Mouse (Mus musculus): Measurements from ENCODE around the gene Gm20479. TPM values are rescaled to one million over a fixed set of nuclear protein-coding genes. Genes with fewer than 3 reads are reported as not detected.

Gene Gm20479
- not detected for polyA plus RNA-seq (2012; fragmentation: generic; extraction: Trizol)

DNA sequence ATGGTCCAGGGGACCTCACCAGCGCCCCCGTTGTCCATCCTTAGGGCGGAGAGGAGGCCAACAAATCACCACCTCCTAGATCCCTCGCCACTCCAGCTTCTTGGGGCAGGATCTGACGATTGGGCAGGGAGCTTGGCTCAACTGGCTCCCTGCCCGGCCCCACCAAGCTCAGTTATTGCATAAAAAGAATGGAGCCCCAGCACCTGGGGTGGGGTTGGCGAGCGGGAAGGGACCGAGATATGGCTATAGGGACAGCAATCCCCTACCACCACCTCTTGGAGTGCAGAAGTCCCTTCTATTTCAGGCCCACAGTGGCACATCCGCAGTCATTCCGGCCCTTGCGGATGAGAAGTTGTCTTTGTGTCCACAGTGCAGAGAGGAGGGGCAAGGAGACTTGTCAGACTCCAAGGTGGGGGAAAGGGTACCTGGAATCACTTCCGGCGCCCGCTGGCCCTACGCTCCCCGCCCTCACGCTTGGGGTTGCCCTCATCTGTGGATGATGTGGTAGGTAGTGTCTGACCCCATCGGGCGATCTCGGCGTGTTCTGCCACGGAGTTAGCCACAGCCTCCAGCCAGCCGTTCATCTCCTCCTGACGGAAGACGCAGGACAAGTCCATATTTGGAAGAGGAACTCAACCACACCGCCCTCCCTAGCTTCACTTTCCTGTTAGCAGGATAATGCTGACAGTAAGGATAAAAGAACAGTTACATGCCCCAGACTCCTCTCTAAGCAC, at the start of gene Gm20479:
Gene Gm20479, minus strand, starts transcription at position 559 of the 734 bp plus-strand sequence.

DNA sequence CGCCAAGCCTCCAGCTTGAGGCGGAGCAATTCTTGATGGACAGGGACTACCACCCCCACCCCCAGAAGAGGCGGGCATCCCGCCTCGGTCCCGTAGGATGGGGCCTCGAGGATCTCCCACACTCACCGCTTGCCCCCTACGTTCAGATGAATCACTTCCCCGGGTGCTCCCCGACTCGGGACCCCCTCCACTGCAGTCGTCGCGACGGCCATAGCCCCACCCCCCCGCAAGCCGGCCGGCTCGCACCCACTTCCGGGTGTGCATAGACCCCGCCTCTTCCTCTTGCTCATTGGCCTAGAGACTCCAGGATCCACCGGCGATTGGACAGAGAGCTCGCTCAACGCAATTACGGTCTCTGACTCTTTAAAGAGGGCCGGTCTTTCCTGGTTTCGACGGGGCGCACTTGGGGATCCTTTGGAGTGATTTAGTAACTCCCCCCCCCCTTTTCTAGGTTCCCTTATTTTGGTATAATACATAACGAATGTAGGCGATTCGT, 1.4 kb downstream of the Gm20479 start, which contains the start of gene Shkbp1:
Gene Shkbp1, minus strand, starts transcription at position 275 of the 496 bp plus-strand sequence.

DNA sequence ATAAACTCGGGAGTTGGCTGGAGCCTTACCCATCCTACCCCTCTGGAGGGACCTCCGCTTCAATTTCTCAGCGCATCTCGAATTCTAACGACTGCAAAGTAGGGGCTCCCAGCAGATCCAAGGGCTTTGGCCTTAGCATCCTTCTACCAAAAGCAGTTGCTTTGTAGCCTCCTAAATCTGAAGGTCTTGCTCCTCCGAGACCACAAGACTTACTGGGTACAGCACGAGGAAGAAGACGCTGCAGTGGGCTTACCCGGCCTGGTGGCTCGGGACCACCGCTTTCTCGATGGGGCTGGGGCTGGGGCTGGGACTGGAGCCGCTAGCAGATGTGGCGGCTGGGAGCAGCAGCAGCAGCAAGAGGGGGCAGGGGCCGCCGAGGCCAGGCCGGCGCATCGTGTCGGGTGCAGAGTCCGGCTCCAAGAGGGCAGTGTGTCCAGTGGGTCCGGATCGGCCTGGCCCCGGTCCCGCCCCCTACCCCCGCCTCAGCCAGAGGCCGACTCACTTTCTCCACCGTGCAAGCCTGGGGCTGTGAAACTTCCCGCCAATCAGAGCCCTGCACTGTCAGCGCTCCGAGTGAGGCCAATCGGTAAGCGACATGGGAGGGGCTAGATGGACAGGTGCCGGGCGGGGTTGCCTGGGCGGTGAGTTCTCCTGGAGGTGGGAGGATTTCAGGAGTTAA, 19.9 kb downstream of the Gm20479 start, which contains the start of gene Ltbp4:
Gene Ltbp4, minus strand, starts transcription at position 518 of the 679 bp plus-strand sequence.

Other genes with a start within 250 kb of the Gm20479 start
- 1 to 10 TPM in 1 of 2 experiments, not detected in 1; 1.8 TPM for gene Cyp2f2, start 237.5 kb downstream of the Gm20479 start, polyA plus RNA-seq (2012; fragmentation: generic; extraction: Trizol)
- gene Cyp2t4, start 203.7 kb downstream of the Gm20479 start, polyA plus RNA-seq (2012; fragmentation: generic; extraction: Trizol), result under 1 TPM; 0.01 to 0.05 TPM
- 10 to 100 TPM; 77.1 to 78.6 TPM for gene Egln2, start 190.6 kb downstream of the Gm20479 start, polyA plus RNA-seq (2012; fragmentation: generic; extraction: Trizol)
- gene Rab4b, start 178.5 kb downstream of the Gm20479 start, polyA plus RNA-seq (2012; fragmentation: generic; extraction: Trizol), result 10 to 100 TPM; 68.8 to 81.2 TPM
- under 1 TPM in 1 of 2 experiments, not detected in 1; 0.04 TPM for gene Gm21983, start 176.3 kb downstream of the Gm20479 start, polyA plus RNA-seq (2012; fragmentation: generic; extraction: Trizol)
- 1 to 10 TPM in 1 of 2 experiments, under 1 TPM in 1; 0.11 to 1.2 TPM for gene Mia, start 176.3 kb downstream of the Gm20479 start, polyA plus RNA-seq (2012; fragmentation: generic; extraction: Trizol)
- 1 to 10 TPM; 2.5 to 4.6 TPM for gene BC024978, start 161.6 kb downstream of the Gm20479 start, polyA plus RNA-seq (2012; fragmentation: generic; extraction: Trizol)
- 100 to 1,000 TPM; 218 to 321 TPM for gene Snrpa, start 161.1 kb downstream of the Gm20479 start, polyA plus RNA-seq (2012; fragmentation: generic; extraction: Trizol)
- gene Itpkc, start 128.8 kb downstream of the Gm20479 start, polyA plus RNA-seq (2012; fragmentation: generic; extraction: Trizol), result 1 to 10 TPM; 2.4 to 7.4 TPM
- gene Coq8b, start 124.4 kb downstream of the Gm20479 start, polyA plus RNA-seq (2012; fragmentation: generic; extraction: Trizol), result 10 to 100 TPM; 14.4 to 20.7 TPM
- 10 to 100 TPM in 1 of 2 experiments, 1 to 10 TPM in 1; 6.9 to 33.6 TPM for gene Numbl, start 99.0 kb downstream of the Gm20479 start, polyA plus RNA-seq (2012; fragmentation: generic; extraction: Trizol)
- 10 to 100 TPM in 1 of 2 experiments, under 1 TPM in 1; 0.42 to 10.0 TPM for gene Ltbp4, start 19.7 kb downstream of the Gm20479 start, polyA plus RNA-seq (2012; fragmentation: generic; extraction: Trizol)
- 10 to 100 TPM; 23.0 to 28.8 TPM for gene Shkbp1, start 1.4 kb downstream of the Gm20479 start, polyA plus RNA-seq (2012; fragmentation: generic; extraction: Trizol)
- gene Sptbn4, start 90.3 kb upstream of the Gm20479 start, polyA plus RNA-seq (2012; fragmentation: generic; extraction: Trizol), result under 1 TPM; 0.14 to 0.55 TPM
- gene Blvrb, start 90.6 kb upstream of the Gm20479 start, polyA plus RNA-seq (2012; fragmentation: generic; extraction: Trizol), result 100 to 1,000 TPM in 1 of 2 experiments, 10 to 100 TPM in 1; 86.0 to 169 TPM
- gene Sertad3, start 116.3 kb upstream of the Gm20479 start, polyA plus RNA-seq (2012; fragmentation: generic; extraction: Trizol), result 10 to 100 TPM; 10.3 to 28.6 TPM
- gene Sertad1, start 129.5 kb upstream of the Gm20479 start, polyA plus RNA-seq (2012; fragmentation: generic; extraction: Trizol), result 10 to 100 TPM; 78.0 to 83.1 TPM
- 1 to 10 TPM; 1.3 to 6.9 TPM for gene Prx, start 141.9 kb upstream of the Gm20479 start, polyA plus RNA-seq (2012; fragmentation: generic; extraction: Trizol)
- 1 to 10 TPM in 1 of 2 experiments, under 1 TPM in 1; 0.06 to 2.7 TPM for gene Hipk4, start 165.8 kb upstream of the Gm20479 start, polyA plus RNA-seq (2012; fragmentation: generic; extraction: Trizol)
- 100 to 1,000 TPM in 1 of 2 experiments, 10 to 100 TPM in 1; 25.5 to 115 TPM for gene Pld3, start 195.8 kb upstream of the Gm20479 start, polyA plus RNA-seq (2012; fragmentation: generic; extraction: Trizol)
- 10 to 100 TPM; 11.0 to 14.0 TPM for gene 2310022A10Rik, start 195.8 kb upstream of the Gm20479 start, polyA plus RNA-seq (2012; fragmentation: generic; extraction: Trizol)
- 100 to 1,000 TPM in 1 of 2 experiments, 10 to 100 TPM in 1; 65.5 to 179 TPM for gene Akt2, start 234.1 kb upstream of the Gm20479 start, polyA plus RNA-seq (2012; fragmentation: generic; extraction: Trizol)

Measured in C3H10T1/2 (cell line).